Mouse (Mus musculus) CH12.LX (cell line): ENCODE results near the gene BC067074. TPM values are rescaled to one million over a fixed set of nuclear protein-coding genes. Genes with fewer than 3 reads are reported as not detected.

Experiments
- DNase-seq: peaks from one replicate; pipeline ENCODE4 v3.0.0-alpha.2; 2013; ENCODE audit errors: extremely low read depth
- H3K27ac ChIP-seq: 2 replicates; pipeline ENCODE4 v1.5.1; 2012; ENCODE audit warnings: low read depth, mild to moderate bottlenecking, control low read depth, moderate library complexity; ENCODE audit not compliant: insufficient read depth
- H3K27me3 ChIP-seq: replicated peaks from 2 replicates; pipeline ENCODE3; 2012; ENCODE audit warnings: inconsistent platforms
- H3K36me3 ChIP-seq, 2 experiments: replicated peaks in 1 of 2; 2 replicates each; pipeline versions ENCODE3 to v1.6.1; 2012; ENCODE audit warnings: inconsistent platforms in 1 of 2, low read length in 1 of 2, mild to moderate bottlenecking in 1 of 2, mixed read lengths in 1 of 2, moderate library complexity in 1 of 2; ENCODE audit not compliant: control insufficient read depth in 1 of 2, insufficient read depth in 1 of 2
- H3K4me1 ChIP-seq, 2 experiments: 2 replicates each; pipeline ENCODE4 v1.6.1; 2012; ENCODE audit warnings: inconsistent platforms in 1 of 2, moderate library complexity in 1 of 2; ENCODE audit not compliant: insufficient read depth in 2 of 2, control insufficient read depth in 1 of 2
- H3K4me2 ChIP-seq: 2 replicates; pipeline ENCODE4 v1.6.1; 2012; ENCODE audit warnings: low read depth, mild to moderate bottlenecking, control low read depth; ENCODE audit not compliant: poor library complexity, insufficient read depth, severe bottlenecking
- H3K4me3 ChIP-seq, 3 experiments: fragments of 150-350 bp in 1 of 3; sonication (generic) in 1 of 3; replicated peaks in 1 of 3; 2 replicates each; pipeline versions ENCODE3 to v1.5.1; 2011 to 2012; ENCODE audit warnings: low read depth in 2 of 3, low read length in 2 of 3, mild to moderate bottlenecking in 2 of 3, moderate library complexity in 2 of 3, control low read depth in 1 of 3, improper control_type of control experiment in 1 of 3, inconsistent platforms in 1 of 3, mixed read lengths in 1 of 3; ENCODE audit not compliant: poor library complexity in 1 of 3
- H3K79me2 ChIP-seq: replicated peaks from 2 replicates; pipeline ENCODE4 v1.6.1; 2012; ENCODE audit warnings: mild to moderate bottlenecking, moderate library complexity; ENCODE audit not compliant: control insufficient read depth, poor library complexity, insufficient read depth, severe bottlenecking; ENCODE audit errors: extremely low read depth
- H3K9ac ChIP-seq: 2 replicates; pipeline ENCODE4 v1.6.1; 2012; ENCODE audit warnings: low read depth, mild to moderate bottlenecking, control low read depth, moderate library complexity; ENCODE audit not compliant: insufficient read depth
- H3K9me3 ChIP-seq: replicated peaks from 2 replicates; pipeline ENCODE3; 2012; ENCODE audit warnings: low read length, inconsistent platforms, mixed read lengths
- CTCF ChIP-seq, 2 experiments: IDR thresholded peaks in 1 of 2; conservative IDR thresholded peaks in 1 of 2; 2 replicates each; pipeline ENCODE4 v1.5.1; 2011 to 2012; ENCODE audit warnings: low read depth in 2 of 2, low read length in 2 of 2, improper control_type of control experiment in 1 of 2, inconsistent platforms in 1 of 2, mild to moderate bottlenecking in 1 of 2, moderate library complexity in 1 of 2
- E2F4 ChIP-seq: IDR thresholded peaks from 2 replicates; pipeline ENCODE4 v1.6.1; 2011; ENCODE audit warnings: low read depth, low read length, improper control_type of control experiment; ENCODE audit not compliant: insufficient replicate concordance
- ELF1 ChIP-seq: IDR thresholded peaks from 2 replicates; pipeline ENCODE4 v1.6.1; 2014; ENCODE audit warnings: low read depth, mild to moderate bottlenecking, inconsistent platforms, low read length, improper control_type of control experiment
- GABPA ChIP-seq: IDR thresholded peaks from 2 replicates; pipeline ENCODE4 v1.6.1; 2012; ENCODE audit warnings: low read depth, low read length, improper control_type of control experiment, inconsistent platforms; ENCODE audit not compliant: insufficient replicate concordance
- HCFC1 ChIP-seq: IDR thresholded peaks from 2 replicates; pipeline ENCODE4 v1.6.1; 2012; ENCODE audit warnings: low read depth, mild to moderate bottlenecking, inconsistent platforms, low read length, improper control_type of control experiment
- JUN ChIP-seq: IDR thresholded peaks from 2 replicates; pipeline ENCODE4 v1.6.1; 2011; ENCODE audit warnings: low read depth, mild to moderate bottlenecking, low read length, improper control_type of control experiment, moderate library complexity; ENCODE audit not compliant: insufficient read depth
- KAT2A ChIP-seq: IDR thresholded peaks from 2 replicates; pipeline ENCODE4 v1.6.1; 2012; ENCODE audit warnings: low read length, improper control_type of control experiment, inconsistent platforms; ENCODE audit not compliant: insufficient replicate concordance
- MXI1 ChIP-seq: IDR thresholded peaks from 2 replicates; pipeline ENCODE4 v1.6.1; 2011; ENCODE audit warnings: mild to moderate bottlenecking, low read depth, low read length, improper control_type of control experiment
- POLR2A ChIP-seq: IDR thresholded peaks from 2 replicates; pipeline ENCODE4 v1.6.1; 2011; ENCODE audit warnings: low read depth, mild to moderate bottlenecking, improper control_type of control experiment, low read length
- RAD21 ChIP-seq: IDR thresholded peaks from 2 replicates; pipeline ENCODE4 v1.6.1; 2011; ENCODE audit warnings: low read depth, mild to moderate bottlenecking, low read length, improper control_type of control experiment, moderate library complexity
- SMC3 ChIP-seq: IDR thresholded peaks from 2 replicates; pipeline ENCODE4 v1.6.1; 2011; ENCODE audit warnings: low read depth, low read length, improper control_type of control experiment
- UBTF ChIP-seq: IDR thresholded peaks from 2 replicates; pipeline ENCODE4 v1.6.1; 2012; ENCODE audit warnings: low read depth, mild to moderate bottlenecking, inconsistent platforms, low read length, improper control_type of control experiment, moderate library complexity
- USF1 ChIP-seq: IDR thresholded peaks from 2 replicates; pipeline ENCODE4 v1.6.1; 2014; ENCODE audit warnings: low read depth, mild to moderate bottlenecking, inconsistent platforms, low read length, improper control_type of control experiment
- USF2 ChIP-seq: conservative IDR thresholded peaks from 2 replicates; pipeline ENCODE4 v1.6.1; 2011; ENCODE audit warnings: low read depth, low read length, improper control_type of control experiment
- ZC3H11A ChIP-seq: IDR thresholded peaks from 2 replicates; pipeline ENCODE4 v1.6.1; 2012; ENCODE audit warnings: low read depth, mild to moderate bottlenecking, inconsistent platforms, low read length, improper control_type of control experiment
- ZKSCAN1 ChIP-seq: IDR thresholded peaks from 2 replicates; pipeline ENCODE4 v1.6.1; 2012; ENCODE audit warnings: low read depth, inconsistent platforms, low read length, improper control_type of control experiment, borderline replicate concordance
- ZNF384 ChIP-seq: IDR thresholded peaks from 2 replicates; pipeline ENCODE4 v1.6.1; 2012; ENCODE audit warnings: low read depth, low read length, improper control_type of control experiment, inconsistent platforms
- dilution Hi-C: fragments of 300-500 bp; cut with MboI; formaldehyde crosslinking; loops from 2 replicates; pipeline ENCODE4 v1.14.3; 2020; ENCODE audit warnings: low sequenced_read_pairs; ENCODE audit not compliant: extremely low pct_unique_long_range_greater_than_20kb, extremely low pct_ligation_motif_present
- in situ Hi-C: fragments of 300-500 bp; cut with MboI; formaldehyde crosslinking; loops from 3 replicates; pipeline ENCODE4 v1.14.3; 2019; ENCODE audit warnings: low sequenced_read_pairs, low pct_ligation_motif_present, low pct_unique_long_range_greater_than_20kb, mixed read lengths
- polyA plus RNA-seq: library from polyadenylated mRNA; unstranded; fragments of >175 nt; gene quantifications from 2 replicates; pipeline ENCODE4 v1.2.1, GENCODE M21; 2012; ENCODE audit warnings: low read depth; ENCODE audit not compliant: insufficient read length
- total RNA-seq, 2 experiments: library from RNA; depleted of rRNA; stranded (reverse); fragments of 300-350 nt in 1 of 2; fragments of >200 nt in 1 of 2; gene quantifications; 2 replicates each; pipeline ENCODE4 v1.2.3; 2012 to 2014

Gene BC067074
- total and polyA plus RNA-seq, 3 experiments, result 0.93 TPM; not detected in 2

DNA sequence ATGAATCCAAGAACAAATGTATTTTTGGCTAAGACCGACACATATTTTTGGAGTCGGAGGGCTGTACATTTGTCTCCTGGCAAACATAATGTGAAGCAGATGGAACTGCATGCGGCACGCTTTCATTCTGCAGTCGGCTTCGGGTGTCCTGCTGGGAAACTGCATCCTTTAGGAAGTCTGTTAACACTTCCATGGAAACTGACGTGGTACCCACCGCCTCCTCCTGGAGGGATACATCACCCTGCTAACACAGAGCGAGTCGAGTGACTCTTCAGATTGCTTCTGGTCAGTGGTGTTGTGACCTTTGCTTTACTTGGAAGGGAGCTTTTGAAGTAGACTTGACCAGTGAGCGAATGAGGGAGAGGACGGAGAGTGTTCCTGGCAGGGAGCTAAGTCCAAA lies 117.0 kb downstream of the BC067074 start:
- H3K36me3 ChIP-seq, result no peaks in the 10 kb centered on the region
- no peaks in the 10 kb centered on the region for H3K27me3 ChIP-seq
- no peak for TF ChIP-seq UBTF
- no peak for TF ChIP-seq USF2
- TF ChIP-seq HCFC1, result no peak
- TF ChIP-seq E2F4, result no peak
- no peak for TF ChIP-seq USF1
- TF ChIP-seq GABPA, result no peak
- TF ChIP-seq ELF1, result no peak
- TF ChIP-seq RAD21, result no peak
- no peak for TF ChIP-seq MXI1
- TF ChIP-seq JUN, result no peak
- no peak for TF ChIP-seq POLR2A
- no peak for TF ChIP-seq ZKSCAN1
- TF ChIP-seq CTCF (conservative IDR thresholded peaks at IDR 0.05 in 1 of 2, IDR thresholded peaks at IDR 0.05 in 1 of 2; ENCODE audit: low read depth in 2 of 2, low read length in 2 of 2), result no peak
- TF ChIP-seq ZC3H11A, result no peak
- TF ChIP-seq SMC3, result no peak
- no peak for TF ChIP-seq KAT2A
- no peak overlapping the region for H3K4me3 ChIP-seq
- H3K27ac ChIP-seq, result no peak overlapping the region
- no peak overlapping the region for H3K4me2 ChIP-seq
- H3K9me3 ChIP-seq, result no peaks in the 10 kb centered on the region
- no peaks in the 10 kb centered on the region for H3K79me2 ChIP-seq
- no peak for DNase-seq
- no peak overlapping the region for H3K9ac ChIP-seq
- dilution Hi-C loops (no loop called here), in situ Hi-C loops (no loop called here)
- peaks cover 0 to 4% of the 10 kb centered on the region in 2 experiments; a peak in 1 of 4 replicates for H3K4me1 ChIP-seq

DNA sequence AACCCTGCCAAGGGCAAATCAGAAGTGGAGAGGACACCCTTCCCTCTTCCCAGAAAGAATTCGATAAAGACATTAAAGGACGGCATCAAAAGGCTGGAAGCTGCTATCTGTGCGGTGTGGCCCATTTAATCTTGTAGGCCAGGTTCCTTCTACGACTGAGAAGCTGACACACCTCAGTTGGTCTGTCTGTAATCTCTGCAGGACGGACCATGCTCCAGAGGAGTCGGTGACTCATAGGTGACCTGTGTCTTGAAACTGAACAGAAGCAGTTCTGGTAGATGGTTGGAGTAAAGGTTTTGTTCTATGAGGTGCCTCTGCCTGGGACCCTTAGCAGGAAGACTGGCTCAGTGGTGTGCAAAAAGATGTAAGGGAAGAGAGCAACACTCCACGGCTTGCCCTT lies 122.6 kb downstream of the BC067074 start:
- Histone ChIP-seq H3K4me3 (no peak overlapping the region), H3K4me2 (no peak overlapping the region), H3K27ac (no peak overlapping the region), H3K79me2 (no peaks in the 10 kb centered on the region), H3K36me3 (no peaks in the 10 kb centered on the region), H3K4me1 (peaks cover 0 to 13% of the 10 kb centered on the region in 2 experiments; a peak in 2 of 4 replicates), H3K9ac (no peak overlapping the region), H3K27me3 (no peaks in the 10 kb centered on the region), H3K9me3 (no peaks in the 10 kb centered on the region)
- TF ChIP-seq E2F4, result no peak
- no peak for TF ChIP-seq ZNF384
- no peak for TF ChIP-seq POLR2A
- no peak for TF ChIP-seq SMC3
- in situ Hi-C loops (no loop called here), dilution Hi-C loops (no loop called here)
- DNase-seq, result no peak
